Mouse (Mus musculus) retina, postnatal 1 day (tissue): ENCODE measurements around the gene Urm1.
"Not testable (repeated sequence)": the region's sequence is repeated elsewhere in the genome, so short reads cannot be mapped to it uniquely, and the experiment has no call there.

ENCODE experiments used
- DNase-seq: peaks from one replicate; pipeline ENCODE4 v3.0.0-alpha.2; 2012

The Urm1 gene

DNA sequence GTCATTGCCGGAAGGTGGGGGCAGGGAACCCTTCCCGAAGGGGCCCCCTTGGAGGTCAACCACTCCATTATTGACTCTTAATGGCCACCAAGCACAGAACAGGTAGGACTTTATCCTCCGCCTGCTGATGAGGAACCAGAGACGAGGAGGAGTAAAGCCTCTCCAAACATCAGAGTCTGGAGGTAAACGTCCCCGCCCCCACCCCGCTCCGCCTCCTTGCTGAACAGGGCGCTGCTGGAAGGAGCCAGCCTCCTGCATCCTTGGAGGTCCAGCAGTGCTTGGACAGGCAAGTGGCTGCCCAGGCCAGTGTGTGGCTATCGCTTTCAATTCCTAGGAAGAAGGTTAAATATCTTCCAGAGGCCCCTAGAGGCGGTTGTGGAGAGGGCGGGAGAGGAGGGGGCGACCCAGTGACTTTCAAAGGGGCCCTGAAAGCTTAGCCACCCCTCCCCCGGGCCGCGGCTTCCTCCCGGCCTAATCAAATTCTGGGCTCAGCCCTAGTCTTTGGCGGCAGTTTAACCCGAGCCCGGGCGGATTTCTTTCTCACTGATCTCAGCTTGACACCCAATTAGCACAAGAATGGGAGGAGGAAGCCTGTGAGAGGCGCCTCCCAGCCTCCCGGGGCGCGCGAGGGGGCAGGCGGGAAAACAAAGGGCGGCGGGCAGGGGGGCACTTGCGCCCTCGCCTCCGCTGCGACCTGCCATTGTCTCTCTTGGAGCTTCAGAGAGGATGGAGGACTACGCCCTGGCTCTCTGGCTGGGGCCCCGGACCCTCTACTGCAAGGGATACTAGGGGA, at the start of gene Urm1:
Gene Urm1, plus strand, starts transcription at position 51 of the 793 bp plus-strand sequence.
- DNase-seq: peak; percentile 97

DNA sequence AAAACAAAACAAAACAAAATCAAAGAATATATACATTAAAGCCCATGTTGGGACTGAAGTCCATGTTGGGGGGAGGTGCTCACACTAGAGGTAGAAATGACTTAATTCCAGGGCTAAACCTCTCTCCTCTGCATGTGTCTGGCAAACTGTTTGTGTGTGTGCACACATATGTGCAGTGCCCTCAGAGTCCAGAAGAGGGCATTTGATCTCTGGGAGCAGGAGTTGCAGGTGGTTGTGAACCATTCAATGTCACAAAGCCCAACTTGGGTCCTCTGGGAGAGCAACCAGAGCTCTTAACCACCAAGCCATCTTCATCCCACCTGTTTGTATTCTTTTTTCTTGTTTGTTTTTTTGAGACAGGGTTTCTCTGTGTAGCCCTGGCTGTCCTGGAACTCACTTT, 49.7 kb upstream of the Urm1 start:
- no peak for DNase-seq

DNA sequence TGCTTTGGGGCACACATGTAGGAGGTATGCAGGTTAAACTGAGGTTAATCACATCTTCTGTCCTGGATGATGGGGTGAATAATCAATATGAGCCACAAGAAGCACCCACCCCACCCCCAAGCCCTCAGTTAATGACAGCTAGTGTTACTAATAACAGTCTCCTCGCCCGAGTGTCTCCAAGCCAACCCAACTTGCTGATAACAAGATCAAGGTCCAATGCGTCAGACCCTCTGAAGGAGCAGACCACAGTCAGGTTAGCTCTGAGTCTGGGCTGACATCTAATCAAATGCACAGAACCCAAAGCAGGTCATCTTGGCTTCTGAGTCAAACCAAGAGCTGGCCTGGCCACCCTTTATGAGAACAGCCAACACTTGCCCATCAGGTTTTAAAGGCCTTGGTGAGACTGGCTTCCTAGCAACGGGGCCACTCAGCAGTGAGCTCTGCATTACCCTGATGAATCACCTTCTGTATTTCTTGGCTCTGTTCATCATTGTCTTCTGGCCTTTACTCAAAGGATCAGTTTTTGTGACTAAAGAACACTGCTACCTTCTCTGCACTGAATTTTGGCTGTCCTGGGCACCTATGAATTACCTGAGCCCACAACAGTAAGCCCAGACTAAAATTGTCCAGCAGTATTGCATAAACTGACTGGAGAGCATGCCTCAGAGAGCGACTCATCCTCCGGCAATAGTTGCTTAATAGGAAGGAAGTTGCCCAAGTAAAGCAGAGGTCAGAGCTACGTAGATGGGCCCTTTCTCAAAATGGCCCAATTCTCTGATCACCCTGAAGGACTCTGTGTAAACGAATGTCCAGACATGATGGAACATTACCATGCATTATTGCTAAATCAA, 48.0 kb upstream of the Urm1 start:
- no peak for DNase-seq

DNA sequence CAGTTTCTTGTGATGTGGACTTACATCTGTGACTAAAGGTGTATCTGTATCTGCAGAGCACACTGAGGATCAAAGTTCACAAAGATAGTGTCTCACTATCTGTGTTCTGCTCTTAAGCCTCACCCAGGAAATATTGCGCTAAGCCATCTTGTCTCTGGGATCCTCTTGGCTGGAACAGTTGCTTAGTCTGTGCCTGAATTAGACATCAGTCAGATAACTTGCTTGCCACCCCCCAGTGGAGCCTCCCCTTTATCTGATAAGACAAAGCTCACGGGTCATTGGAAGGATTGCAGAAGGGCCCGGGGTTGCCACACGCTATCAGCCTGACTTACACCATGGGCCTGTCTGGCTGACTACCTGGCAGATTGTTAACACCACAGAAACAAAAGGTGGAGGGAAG, 46.6 kb upstream of the Urm1 start:
- DNase-seq: no peak

DNA sequence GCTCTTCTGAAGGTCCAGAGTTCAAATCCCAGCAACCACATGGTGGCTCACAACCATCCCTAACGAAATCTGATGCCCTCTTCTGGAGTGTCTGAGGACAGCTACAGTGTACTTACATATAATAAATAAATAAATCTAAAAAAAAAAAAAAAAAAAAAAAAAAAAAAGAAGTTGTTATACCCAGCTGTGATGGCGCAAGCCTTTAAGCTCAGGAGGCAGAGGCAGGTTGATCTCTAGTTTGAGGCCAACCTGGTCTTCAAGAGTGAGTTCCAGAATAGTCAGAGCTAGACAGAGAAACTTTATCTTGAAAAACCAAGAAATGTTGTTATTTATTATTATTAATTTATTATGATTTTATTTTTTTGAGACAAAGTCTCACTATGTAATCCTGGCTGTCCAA, 38.6 kb upstream of the Urm1 start:
- not testable (repeated sequence) for DNase-seq

DNA sequence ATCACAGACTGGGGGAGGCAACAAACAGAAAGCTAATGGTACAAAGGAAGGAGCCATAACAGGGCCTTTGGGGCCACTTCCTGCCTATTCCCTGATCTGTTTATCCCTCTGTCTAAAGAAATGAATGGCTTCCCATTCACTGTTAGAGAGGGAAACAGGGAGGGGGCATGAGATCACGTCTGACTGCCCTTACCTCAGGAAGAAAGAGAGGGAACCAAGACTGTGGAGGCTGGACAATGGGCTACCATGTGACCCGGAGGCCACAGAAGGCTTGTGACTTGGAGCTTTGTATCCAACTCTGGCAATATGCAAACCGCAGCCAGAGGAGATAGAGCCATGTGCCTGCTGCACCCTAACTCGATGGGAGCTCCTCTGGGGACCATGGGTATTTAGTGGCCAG, 35.6 kb upstream of the Urm1 start:
- DNase-seq: no peak

DNA sequence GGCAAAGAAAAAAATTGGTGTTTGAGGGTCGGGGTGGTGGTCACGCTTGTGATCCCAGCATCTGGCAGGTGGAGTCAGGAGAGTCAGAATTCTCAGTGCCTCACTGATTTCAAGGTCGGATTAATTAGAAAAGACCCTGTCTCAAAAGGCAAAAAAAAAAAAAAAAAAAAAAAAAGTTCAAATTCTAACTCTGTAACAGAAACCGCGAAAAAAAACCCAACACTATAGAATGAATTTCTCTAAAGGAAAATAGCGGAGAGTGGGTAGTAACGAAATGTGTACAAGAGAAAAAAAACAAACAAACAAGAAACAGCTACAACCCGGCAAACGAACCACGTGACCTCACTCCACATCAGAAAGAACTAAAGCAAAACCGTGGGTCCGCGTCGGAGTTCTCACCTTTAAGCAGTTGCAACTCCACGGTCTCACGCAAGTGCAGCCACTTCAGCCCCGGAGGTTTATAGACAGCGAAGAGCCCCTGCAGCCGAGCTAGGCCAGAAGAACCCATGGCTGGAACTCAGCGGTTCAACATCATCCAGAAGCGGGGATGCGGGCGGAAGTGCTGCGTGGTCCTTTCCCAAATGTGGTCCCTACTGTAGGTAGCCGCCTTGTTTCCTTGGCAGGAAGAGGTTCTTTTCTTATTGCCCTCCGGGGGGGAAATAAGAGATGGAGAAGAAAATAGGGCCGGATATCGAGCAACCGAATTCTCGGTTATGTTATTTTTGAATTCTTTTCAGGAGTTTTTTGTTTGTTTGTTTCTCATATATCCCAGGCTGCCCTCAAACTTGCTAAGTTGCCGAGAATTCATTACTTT, 32.6 kb upstream of the Urm1 start, which contains the start of gene Coq4:
Gene Coq4, plus strand, starts transcription at position 390 of the 814 bp plus-strand sequence.
- peak; percentile 98 for DNase-seq

DNA sequence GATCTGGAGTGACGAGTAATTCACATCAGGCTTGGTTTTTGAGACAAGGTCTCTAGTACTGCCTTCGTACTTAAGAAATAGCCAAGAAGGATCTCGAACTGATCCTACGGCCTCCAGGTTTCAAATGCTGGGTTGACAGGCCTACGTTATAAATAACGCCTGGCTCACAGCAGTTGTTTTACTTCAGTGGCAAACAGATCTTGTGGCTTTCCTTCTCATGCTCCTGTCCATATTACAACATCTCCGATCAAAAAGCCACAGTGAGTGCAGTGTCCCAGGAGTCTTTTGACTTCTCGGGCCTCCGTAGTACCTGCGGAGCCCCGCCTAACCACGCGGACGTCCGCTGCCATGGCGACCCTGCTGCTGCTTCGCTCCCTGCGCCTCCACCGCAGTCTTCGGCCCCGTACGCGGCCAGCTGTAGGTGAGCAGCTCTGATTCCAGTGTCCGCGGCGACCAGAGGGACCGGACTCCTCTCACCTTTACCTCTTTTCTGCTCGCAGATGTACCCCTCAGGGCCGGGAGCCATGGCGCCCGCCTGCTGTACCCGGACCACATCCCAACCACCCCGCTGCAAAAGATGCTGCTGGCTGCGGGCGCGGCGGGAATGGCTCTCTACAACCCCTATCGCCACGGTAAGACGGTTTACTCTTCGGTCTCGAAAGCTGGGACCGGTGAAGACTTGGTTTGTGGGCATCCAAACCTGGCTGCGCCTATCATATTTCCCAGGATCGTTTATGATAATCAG, 31.8 kb upstream of the Urm1 start, which contains the start of gene Trub2:
Gene Trub2, minus strand, starts transcription at position 566 of the 745 bp plus-strand sequence.
- peak; percentile 89 for DNase-seq

DNA sequence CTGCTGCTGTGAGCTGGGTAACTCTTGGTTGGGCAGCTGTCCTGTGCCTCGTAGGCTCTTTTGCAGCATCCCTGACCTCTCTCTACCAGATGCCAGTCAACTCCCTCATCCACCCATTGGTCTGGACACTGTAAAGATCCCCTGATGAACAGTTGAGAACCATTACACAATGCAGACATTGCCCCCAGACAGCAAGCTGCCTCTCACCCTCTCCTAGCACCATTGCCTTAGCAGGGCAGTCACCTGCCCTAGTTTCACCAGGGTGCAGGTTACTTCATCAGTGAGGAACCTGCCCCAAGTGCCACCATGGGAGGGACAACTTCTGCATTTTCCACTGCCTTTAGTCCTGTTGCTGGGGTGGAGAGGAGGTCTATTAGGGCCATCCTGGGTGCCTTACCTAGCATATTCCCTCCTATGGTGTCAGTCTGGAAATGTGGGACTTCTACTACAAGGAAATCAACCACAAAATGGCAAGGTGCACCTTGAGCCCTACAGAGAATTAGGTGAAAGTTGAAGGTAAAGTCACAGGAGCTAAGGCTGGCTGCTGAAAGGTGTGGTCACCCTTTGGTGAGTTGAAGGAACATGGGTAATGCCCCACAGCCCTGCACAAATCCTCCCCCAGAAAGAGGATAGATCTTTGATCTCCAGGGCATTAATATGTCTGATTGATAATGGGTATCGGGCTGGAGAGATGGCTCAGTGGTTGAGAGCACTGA, 26.9 kb upstream of the Urm1 start:
- no peak for DNase-seq

DNA sequence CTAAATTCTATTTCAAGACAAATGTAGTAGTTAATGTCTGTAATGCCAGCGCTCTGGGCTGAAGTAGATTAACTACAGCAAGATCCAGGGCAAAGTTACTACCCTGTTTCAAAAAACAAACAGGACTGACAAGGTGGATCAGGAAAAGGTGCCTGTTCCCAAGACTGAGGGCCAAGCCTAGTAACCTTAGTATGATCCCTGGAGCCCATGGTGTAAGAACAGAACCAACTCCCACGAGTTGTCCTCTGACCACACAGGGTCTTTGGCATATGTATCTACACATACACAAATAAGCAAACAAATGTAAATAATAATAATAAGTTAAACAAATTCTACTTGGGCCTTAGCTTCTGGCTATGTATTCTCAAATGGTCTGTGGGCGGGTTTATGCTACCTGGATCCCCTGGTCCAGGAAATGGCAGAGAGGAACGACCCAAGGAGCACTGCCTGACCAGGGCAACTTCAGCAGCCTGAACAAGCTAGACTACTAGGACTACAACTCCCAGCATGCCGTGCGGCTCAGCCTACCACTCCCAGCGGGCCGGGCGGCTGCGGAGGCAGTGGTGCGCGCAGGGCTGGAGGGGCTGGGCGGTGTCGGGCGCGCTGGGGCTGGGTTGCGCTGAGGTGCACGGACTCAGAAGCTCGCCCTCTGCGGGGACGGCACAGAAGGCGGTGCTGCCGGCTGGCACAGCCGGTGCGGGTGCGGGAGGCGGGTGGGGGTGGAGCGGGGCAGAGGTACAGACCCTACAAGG, 17.6 kb upstream of the Urm1 start, which contains the start of gene Slc27a4:
Gene Slc27a4, plus strand, starts transcription at position 560 of the 752 bp plus-strand sequence.
- peak; percentile 95 for DNase-seq

DNA sequence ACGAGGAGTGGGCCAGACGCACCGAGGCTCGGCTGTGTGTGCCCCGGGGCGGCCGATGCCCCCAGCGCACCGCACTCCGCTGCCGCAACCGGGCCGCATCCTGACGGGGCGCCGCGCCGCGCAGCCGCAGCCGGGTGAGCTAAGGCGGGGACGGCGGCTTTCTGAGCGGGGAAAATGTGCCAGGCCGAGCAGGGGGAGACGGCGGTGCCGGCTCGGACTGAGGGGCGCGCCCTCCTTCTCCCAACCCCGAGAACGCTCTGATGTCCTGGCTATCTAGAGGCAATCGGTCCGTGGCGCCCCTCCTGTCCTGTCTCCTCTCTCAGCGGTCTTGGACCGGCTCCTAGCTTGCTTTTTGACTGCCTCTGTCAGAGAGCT, 17.1 kb upstream of the Urm1 start:
- no peak for DNase-seq

DNA sequence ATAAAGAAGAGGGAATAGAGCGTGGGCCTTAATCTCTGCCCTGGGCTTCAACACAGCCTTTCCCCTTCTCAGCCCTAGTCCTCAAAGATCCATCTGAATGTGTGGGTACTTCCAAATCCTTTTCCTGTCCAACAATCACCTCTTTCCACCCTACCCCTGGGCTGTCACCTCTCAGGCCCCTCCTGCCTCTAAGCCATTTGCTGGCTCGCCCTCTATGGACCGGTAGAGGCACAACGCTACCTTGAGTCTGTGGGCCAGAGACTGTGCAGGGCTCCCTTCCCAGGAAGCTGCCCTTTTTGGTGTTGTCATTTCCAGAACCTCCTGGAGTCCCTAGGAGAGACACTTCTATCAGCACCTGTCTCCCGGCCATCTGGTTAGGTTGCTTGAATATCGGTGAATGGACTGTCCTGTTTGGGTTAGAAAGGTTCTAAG, 16.5 kb upstream of the Urm1 start:
- peak; percentile 36 for DNase-seq

DNA sequence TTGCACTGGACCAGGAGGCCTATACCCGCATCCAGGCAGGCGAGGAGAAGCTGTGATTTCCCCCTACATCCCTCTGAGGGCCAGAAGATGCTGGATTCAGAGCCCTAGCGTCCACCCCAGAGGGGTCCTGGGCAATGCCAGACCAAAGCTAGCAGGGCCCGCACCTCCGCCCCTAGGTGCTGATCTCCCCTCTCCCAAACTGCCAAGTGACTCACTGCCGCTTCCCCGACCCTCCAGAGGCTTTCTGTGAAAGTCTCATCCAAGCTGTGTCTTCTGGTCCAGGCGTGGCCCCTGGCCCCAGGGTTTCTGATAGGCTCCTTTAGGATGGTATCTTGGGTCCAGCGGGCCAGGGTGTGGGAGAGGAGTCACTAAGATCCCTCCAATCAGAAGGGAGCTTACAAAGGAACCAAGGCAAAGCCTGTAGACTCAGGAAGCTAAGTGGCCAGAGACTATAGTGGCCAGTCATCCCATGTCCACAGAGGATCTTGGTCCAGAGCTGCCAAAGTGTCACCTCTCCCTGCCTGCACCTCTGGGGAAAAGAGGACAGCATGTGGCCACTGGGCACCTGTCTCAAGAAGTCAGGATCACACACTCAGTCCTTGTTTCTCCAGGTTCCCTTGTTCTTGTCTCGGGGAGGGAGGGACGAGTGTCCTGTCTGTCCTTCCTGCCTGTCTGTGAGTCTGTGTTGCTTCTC, 4.0 kb upstream of the Urm1 start:
- no peak for DNase-seq

DNA sequence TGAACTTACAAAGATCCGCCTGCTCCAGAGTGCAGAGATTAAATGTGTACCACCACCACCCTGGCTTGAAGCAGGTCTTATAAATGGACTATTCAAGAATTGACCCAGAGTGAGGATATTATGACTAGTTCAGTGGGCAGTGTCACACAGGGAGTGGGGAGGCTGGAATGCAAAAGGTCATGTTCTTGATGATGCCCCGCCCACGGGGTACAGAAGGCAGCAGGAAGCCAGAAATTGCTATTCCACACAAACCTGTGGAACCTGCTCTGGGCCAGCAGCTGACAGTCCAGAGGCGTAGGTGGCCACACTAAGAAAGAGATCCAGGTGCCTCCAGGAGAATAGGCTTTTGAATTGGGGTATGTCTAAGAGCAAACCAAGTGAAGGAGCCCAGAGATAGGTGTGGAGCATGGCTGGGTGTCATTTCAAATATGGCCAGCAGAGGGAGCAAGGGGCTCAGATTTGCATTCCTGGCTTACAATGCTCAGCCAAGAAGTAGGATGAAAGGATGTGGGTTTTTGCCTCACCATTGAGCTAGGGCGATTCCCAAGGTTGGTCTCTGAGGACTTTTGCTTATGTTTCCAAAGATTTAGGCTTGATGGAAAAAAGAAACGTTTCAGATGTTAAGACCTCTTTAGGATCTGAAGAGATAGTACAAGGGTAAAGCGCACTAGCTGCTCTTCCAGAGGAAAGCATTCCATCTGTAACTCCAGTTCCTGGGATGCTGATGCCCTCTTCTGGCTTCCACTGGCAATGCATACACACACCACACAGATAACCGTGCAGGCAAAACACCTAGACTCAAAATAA, 2.2 kb upstream of the Urm1 start:
- DNase-seq: peak; percentile 86

DNA sequence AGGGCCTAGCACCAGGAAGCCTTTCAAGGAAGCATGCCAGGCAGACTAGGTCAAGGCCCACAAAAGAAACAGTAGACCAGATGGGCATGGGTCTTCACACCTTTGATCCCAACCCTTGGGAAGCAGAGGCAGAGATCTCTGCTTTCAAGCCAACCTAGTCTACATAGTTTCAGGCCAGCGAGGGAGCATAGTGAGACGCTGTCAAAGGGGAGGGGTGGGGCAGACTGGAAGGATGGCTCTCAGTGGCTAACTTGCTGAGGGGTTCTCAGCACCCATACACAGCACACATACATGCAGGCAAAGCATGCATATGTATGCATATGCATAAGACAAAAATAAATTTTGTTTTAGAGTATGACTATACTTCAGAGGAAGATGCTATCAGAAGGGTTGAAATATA, 512 bp upstream of the Urm1 start:
- DNase-seq: no peak

DNA sequence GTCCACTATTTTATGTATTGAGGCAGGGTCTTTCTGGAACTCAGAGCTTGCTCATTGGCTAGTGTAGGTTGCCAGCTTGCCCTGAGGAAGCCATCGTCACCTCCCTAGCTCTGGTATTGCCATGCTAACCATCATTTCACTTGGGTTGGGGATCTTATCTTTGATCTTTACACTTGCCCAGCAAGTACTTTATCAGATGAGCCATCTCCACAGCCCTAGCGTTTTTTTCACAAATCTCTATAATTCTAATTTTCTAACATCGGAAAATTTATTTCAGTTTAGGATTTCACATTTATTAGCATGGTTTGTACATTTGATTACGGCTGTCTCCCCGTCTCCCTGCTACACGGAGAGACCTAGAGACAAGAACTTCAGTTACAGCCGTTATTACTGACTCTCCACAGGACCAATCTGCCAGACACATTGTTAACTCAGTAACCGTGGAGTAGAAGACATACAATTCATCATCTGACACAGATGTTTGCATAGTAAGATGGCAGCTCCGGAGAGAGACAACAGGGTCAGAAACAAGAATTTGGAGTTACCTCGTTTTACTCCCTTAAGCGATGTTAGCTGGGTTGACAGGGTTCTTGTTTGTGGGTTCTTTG, 6.5 kb downstream of the Urm1 start:
- no peak for DNase-seq

DNA sequence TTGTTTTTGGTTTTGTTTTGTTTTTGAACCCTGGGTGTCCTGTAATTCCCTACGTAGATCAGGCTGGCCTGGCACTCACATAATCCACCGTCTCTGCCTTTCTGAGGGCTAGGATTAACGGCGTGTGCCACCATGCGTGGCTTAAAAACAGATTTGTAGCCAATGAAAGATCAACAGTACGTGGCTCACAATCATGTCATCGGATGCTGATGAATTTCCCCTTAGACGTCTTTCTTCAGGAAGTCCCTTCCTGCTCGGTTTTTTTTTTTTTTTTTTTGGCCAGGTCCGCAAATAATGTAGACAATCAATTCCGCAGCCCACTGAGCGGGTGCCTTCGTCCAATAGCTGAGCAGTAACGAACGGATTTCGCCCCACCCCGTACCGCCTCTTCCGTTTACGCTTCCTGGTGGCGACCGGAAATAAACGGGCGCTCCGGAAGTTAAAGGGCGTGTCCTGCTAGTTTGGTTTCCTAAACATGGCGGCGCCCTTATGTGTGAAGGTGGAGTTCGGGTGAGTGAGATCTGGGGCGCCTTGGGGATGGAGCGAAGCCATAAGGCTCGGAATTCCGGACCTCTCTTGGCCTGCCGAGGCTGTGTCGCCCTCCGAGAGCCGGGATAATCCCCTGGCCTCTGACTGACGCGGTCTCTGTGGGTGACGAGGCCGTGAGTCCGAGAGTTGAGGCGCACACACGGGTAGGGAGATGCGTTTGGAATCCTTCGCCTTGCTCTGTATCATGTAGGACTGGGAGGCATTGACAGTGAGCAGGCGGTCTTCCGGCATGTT, 7.2 kb downstream of the Urm1 start:
- peak; percentile 99 for DNase-seq

DNA sequence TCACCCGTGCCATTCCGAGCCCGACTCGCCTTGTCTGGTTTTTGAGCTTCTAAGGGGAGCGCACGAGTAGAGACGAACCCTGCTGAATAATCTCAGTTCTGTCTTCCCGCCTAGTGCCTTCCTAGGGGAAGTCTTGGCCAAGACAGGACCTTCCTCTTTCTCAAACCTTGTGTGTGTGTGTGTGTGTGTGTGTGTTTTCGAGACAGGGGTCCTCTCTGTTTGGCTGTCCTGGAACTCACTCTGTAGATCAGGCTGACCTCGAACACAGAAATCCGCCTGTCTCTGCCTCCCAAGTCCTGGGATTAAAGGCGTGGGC, 7.8 kb downstream of the Urm1 start:
- no peak for DNase-seq
